Mouse (Mus musculus) liver, embryonic 14.5 days (tissue): ENCODE results near the gene Kdm1a. TPM values are rescaled to one million over a fixed set of nuclear protein-coding genes. Genes with fewer than 3 reads are reported as not detected.

ENCODE experiments used
- ATAC-seq: fragments of 200-750 bp; cut with Nextera tagmentation; 2 replicates; pipeline ENCODE4 v1.8.0; 2017; ENCODE audit warnings: moderate number of reproducible peaks, mild to moderate bottlenecking, moderate library complexity; ENCODE audit not compliant: insufficient read depth
- DNase-seq, 3 experiments: peaks; one replicate each; pipeline ENCODE4 v3.0.0-alpha.2; 2012 to 2013; ENCODE audit warnings: low read depth in 3 of 3, low spot score in 3 of 3
- H3K27ac ChIP-seq: fragments of 300-500 bp; sonication (generic); 2 replicates; pipeline ENCODE4 v1.5.1; 2014; ENCODE audit warnings: moderate library complexity, mild to moderate bottlenecking, control low read depth, inconsistent platforms
- H3K27me3 ChIP-seq: fragments of 300-500 bp; sonication (generic); 2 replicates; pipeline ENCODE4 v1.6.1; 2014; ENCODE audit warnings: mild to moderate bottlenecking, low read length, moderate library complexity; ENCODE audit not compliant: control insufficient read depth, insufficient read depth
- H3K36me3 ChIP-seq: fragments of 300-500 bp; sonication (generic); replicated peaks from 2 replicates; pipeline ENCODE4 v1.6.1; 2014; ENCODE audit warnings: low read depth; ENCODE audit not compliant: control insufficient read depth, insufficient read depth
- H3K4me1 ChIP-seq, 2 experiments: fragments of 200-500 bp in 1 of 2; fragments of 300-500 bp in 1 of 2; sonication (generic) in 1 of 2; replicated peaks; 2 replicates each; pipeline ENCODE4 v1.6.1; 2012 to 2014; ENCODE audit warnings: antibody characterized with exemption in 1 of 2, inconsistent platforms in 1 of 2, low read length in 1 of 2; ENCODE audit not compliant: control insufficient read depth in 2 of 2, insufficient read depth in 2 of 2
- H3K4me2 ChIP-seq: fragments of 300-500 bp; sonication (generic); 2 replicates; pipeline ENCODE4 v1.6.1; 2014; ENCODE audit warnings: low read depth, mild to moderate bottlenecking, control low read depth, moderate library complexity
- H3K4me3 ChIP-seq, 2 experiments: fragments of 200-500 bp in 1 of 2; fragments of 300-500 bp in 1 of 2; sonication (generic) in 1 of 2; 2 replicates each; pipeline ENCODE4 v1.5.1; 2012 to 2014; ENCODE audit warnings: low read depth in 2 of 2, low read length in 2 of 2, mild to moderate bottlenecking in 2 of 2, control low read depth in 1 of 2, inconsistent platforms in 1 of 2, moderate library complexity in 1 of 2; ENCODE audit not compliant: insufficient read depth in 1 of 2
- H3K9ac ChIP-seq: fragments of 300-500 bp; sonication (generic); replicated peaks from 2 replicates; pipeline ENCODE4 v1.6.1; 2014; ENCODE audit warnings: mild to moderate bottlenecking, control low read depth, moderate library complexity
- H3K9me3 ChIP-seq: fragments of 300-500 bp; sonication (generic); 2 replicates; pipeline ENCODE4 v1.6.1; 2016; ENCODE audit warnings: low read length, mixed read lengths; ENCODE audit not compliant: control insufficient read depth
- CTCF ChIP-seq: IDR thresholded peaks from 2 replicates; pipeline ENCODE4 v1.5.1; 2016; ENCODE audit warnings: antibody characterized with exemption, low read depth, control low read depth
- EP300 ChIP-seq: IDR thresholded peaks from 2 replicates; pipeline ENCODE4 v1.6.1; 2016; ENCODE audit warnings: antibody characterized with exemption, low read depth
- WGBS: fragments of 180-500 bp; shearing (Covaris S2); extraction: QIAGEN DNeasy Blood & Tissue Kit; methylation state at CpG from one replicate; pipeline ENCODE4 v1.1.7; 2014; ENCODE audit not compliant: insufficient replicate concordance; 5-methylcytosine and 5-hydroxymethylcytosine counted together
- microRNA-seq: library from miRNA; unstranded; fragments of <30 nt; microRNA quantifications from one replicate; pipeline ENCODE4, GENCODE M21; 2016
- polyA plus RNA-seq, 2 experiments: library from polyadenylated mRNA; depleted of rRNA in 1 of 2; stranded (reverse) in 1 of 2; unstranded in 1 of 2; fragments of >200 nt; fragmentation: Nextera tagmentation in 1 of 2; extraction: Ambion mirVana in 1 of 2; gene quantifications; 2 replicates each; pipeline versions ENCODE4 v1.2.1 to v1.2.3; 2012 to 2014

The Kdm1a gene
- polyA plus RNA-seq, 2 experiments = 12.0 to 17.8 TPM

- Histone ChIP-seq H3K27ac (no peak overlapping the region), H3K36me3 (no peaks in the 10 kb centered on the region), H3K9ac (no peak overlapping the region), H3K4me1 (peaks cover 3 to 5% of the 10 kb centered on the region in 2 experiments; a peak in 1 of 4 replicates), H3K4me3 (no peak overlapping the region), H3K9me3 (no peaks in the 10 kb centered on the region), H3K27me3 (no peaks in the 10 kb centered on the region), H3K4me2 (no peak overlapping the region)
- DNase-seq (no peak), ATAC-seq (no peak)
- 49% methylated on average over 1 of the region's 1 CpGs for WGBS
- peak; percentile 54; the same call in 1 of the 2 replicates for TF ChIP-seq CTCF
- no peak for TF ChIP-seq EP300
Observed at GRCm38 (mm10) chr4:136509857-136510256, 92.7 kb downstream of the Kdm1a start.

- 9% methylated on average over 2 of the region's 2 CpGs for WGBS
- DNase-seq (no peak), ATAC-seq (no peak)
- Histone ChIP-seq H3K27ac (no peak overlapping the region), H3K27me3 (no peaks in the 10 kb centered on the region), H3K4me1 (0 out of 4 replicates have a peak, but pooled peaks cover 3% of the 10 kb centered on the region in 2 experiments), H3K4me3 (no peak overlapping the region), H3K36me3 (no peaks in the 10 kb centered on the region), H3K4me2 (no peak overlapping the region), H3K9ac (no peak overlapping the region), H3K9me3 (no peaks in the 10 kb centered on the region)
- no peak for TF ChIP-seq EP300
- TF ChIP-seq CTCF = no peak
Observed at GRCm38 (mm10) chr4:136505426-136506215, 96.9 kb downstream of the Kdm1a start.

Small RNAs within 50 kb of the gene (microRNA-seq; reads per million reads assigned to microRNA genes)
- not detected for gene Gm22180

Other genes starting within 250 kb of the Kdm1a start
- not detected in 2 replicates for gene Htr1d, start 179.2 kb downstream of the Kdm1a start, polyA plus RNA-seq (2012; rRNA removed)
- not detected in 2 replicates for gene Htr1d, start 179.2 kb downstream of the Kdm1a start, polyA plus RNA-seq (2014; fragmentation: Nextera tagmentation; extraction: Ambion mirVana)
- gene 6030445D17Rik, start 140.5 kb downstream of the Kdm1a start, polyA plus RNA-seq (2012; rRNA removed) = 0.03 and 0.08 TPM in 2 replicates
- gene 6030445D17Rik, start 140.5 kb downstream of the Kdm1a start, polyA plus RNA-seq (2014; fragmentation: Nextera tagmentation; extraction: Ambion mirVana) = 0.08 and 0.23 TPM in 2 replicates
- 1.6 and 1.8 TPM in 2 replicates for gene Luzp1, start 133.0 kb downstream of the Kdm1a start, polyA plus RNA-seq (2012; rRNA removed)
- 6.8 and 8.2 TPM in 2 replicates for gene Luzp1, start 133.0 kb downstream of the Kdm1a start, polyA plus RNA-seq (2014; fragmentation: Nextera tagmentation; extraction: Ambion mirVana)
- not detected in 2 replicates for gene Tex46, start 7.7 kb upstream of the Kdm1a start, polyA plus RNA-seq (2012; rRNA removed)
- gene Tex46, start 7.7 kb upstream of the Kdm1a start, polyA plus RNA-seq (2014; fragmentation: Nextera tagmentation; extraction: Ambion mirVana) = not detected in 2 replicates
- gene Lactbl1, start 19.9 kb upstream of the Kdm1a start, polyA plus RNA-seq (2012; rRNA removed) = 0.01 TPM in 1 of 2 replicates, not detected in the other
- gene Lactbl1, start 19.9 kb upstream of the Kdm1a start, polyA plus RNA-seq (2014; fragmentation: Nextera tagmentation; extraction: Ambion mirVana) = not detected in 2 replicates
- 0.41 and 0.47 TPM in 2 replicates for gene Ephb2, start 233.3 kb upstream of the Kdm1a start, polyA plus RNA-seq (2012; rRNA removed)
- gene Ephb2, start 233.3 kb upstream of the Kdm1a start, polyA plus RNA-seq (2014; fragmentation: Nextera tagmentation; extraction: Ambion mirVana) = 0.11 and 0.17 TPM in 2 replicates